Mouse (Mus musculus): Measurements from ENCODE around the gene Scn10a.

DNA sequence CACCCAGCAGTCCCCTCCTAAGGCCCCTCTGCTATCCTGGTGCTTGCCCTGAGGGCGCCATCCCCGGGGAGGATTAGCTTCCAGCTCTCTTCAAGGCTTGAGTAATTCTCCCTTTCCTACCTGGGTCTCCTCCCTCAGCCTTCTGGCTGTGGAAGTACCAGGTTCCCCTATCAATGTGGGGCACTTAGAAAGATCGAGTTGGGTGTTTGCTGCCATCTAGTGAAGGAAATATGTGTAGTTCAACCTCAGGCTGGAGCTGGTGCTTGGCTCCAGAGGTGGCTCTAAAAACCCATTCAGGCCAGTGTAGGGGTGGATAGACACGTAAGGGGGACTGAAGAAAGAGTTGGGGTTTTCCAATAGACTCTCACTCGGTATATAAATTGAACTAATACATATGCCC lies 32.4 kb upstream of the Scn10a start:
- TF ChIP-seq CTCF (IDR thresholded peaks at IDR 0.05; ENCODE audit: low read depth, low read length) (no peak), TAL1 (conservative IDR thresholded peaks at IDR 0.05; ENCODE audit: low read depth, low read length) (no peak), POLR2AphosphoS5 (IDR thresholded peaks at IDR 0.05; ENCODE audit: insufficient replicate concordance, low read depth, low read length) (no peak), GATA1 (IDR thresholded peaks at IDR 0.05; ENCODE audit: borderline replicate concordance, low read length) (no peak), GATA2 (IDR thresholded peaks at IDR 0.05; ENCODE audit: borderline replicate concordance, low read depth, low read length) (no peak)
